Mouse (Mus musculus): ENCODE measurements around the gene Wasl. TPM values are rescaled to one million over a fixed set of nuclear protein-coding genes. Genes with fewer than 3 reads are reported as not detected.

Gene Wasl
- polyA plus RNA-seq, 1 experiment from 2014 or later: 76.6 TPM

DNA sequence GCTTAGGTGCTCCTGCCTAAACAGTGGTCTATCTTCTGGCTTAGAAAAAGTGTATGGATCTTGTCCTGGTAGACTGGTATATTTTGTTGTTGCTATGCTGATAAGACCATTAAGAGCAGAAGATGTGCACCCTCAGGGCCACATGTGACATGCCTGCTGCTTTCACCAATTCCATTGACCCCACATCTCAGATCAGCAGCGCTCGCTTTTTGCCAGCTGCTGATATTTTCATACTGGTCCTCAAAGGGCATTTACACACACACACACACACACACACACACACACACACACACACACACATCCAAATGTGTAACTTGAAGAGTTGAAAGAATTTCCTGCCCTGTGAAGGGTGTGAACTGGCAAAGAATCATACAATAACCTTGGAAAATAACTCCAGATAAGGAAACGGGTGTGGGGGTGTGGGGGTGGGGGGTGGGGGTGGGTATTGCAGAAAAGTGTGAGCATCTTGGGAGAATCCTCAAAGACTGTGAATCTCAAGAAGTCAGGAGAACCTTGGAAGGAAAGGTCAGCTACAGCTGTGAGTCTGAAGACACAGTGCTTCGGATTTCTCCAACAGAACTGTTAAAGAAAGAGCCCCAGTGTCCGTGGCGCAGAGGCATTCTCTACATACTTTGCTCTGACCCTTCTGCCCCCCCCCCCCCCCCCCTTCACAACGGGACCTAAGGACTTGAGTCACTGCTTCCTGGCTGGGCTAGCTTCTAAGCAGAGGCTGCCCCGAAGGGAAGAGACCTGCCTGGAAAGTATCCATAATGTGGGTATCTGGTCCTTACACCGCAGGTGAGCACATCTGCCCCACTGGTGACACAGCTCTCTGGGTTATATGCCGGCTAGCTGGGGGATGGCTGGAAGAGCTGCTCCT, 79.1 kb downstream of the Wasl start:
- WGBS: 43% methylated on average over 10 of the region's 10 CpGs
- no peak overlapping the region for H3K4me2 ChIP-seq (ENCODE audit: low read depth, low read length)
- H3K27ac ChIP-seq (ENCODE audit: low read length): peak overlapping the region; percentile 57

DNA sequence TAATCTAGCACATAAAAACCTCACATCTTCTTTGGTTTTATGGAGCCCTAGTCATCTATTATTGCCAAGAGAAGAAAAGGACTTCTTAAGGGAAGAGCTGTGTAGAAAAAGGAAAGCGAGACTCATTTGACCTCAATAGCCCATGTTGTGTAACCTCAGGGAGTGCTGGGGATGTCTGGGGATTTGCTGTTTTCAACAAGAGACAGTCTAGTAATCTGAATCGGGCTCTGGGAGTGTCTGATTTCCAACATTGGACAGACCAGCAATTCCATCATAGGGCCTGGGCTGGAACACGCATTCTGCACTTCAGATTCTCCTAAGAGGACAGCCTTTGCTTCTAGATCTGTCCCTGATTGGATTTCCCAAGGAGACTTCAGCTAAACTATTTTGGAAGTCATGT, 81.4 kb downstream of the Wasl start:
- 77% methylated on average over 3 of the region's 3 CpGs for WGBS
- H3K27me3 ChIP-seq (replicated peaks; ENCODE audit: control insufficient read depth, insufficient read depth, low read length): no peaks in the 10 kb centered on the region
- H3K4me2 ChIP-seq (ENCODE audit: low read depth, low read length): no peak overlapping the region
- H3K4me3 ChIP-seq (ENCODE audit: low read length): no peak overlapping the region
- no peaks in the 10 kb centered on the region for H3K36me3 ChIP-seq (ENCODE audit: control insufficient read depth, insufficient read depth, low read length)
- H3K27ac ChIP-seq (ENCODE audit: low read length): no peak overlapping the region
- no peak overlapping the region for H3K9ac ChIP-seq (ENCODE audit: low read depth, low read length)
- ATAC-seq: no peak
- H3K4me1 ChIP-seq (ENCODE audit: control insufficient read depth, insufficient read depth, low read length): no peaks in the 10 kb centered on the region
- no peaks in the 10 kb centered on the region for H3K9me3 ChIP-seq (ENCODE audit: control insufficient read depth, low read length)

More for the DNA sequence above, 79.1 kb downstream of the Wasl start:
- no peaks in the 10 kb centered on the region for H3K9me3 ChIP-seq (ENCODE audit: control insufficient read depth, low read length)
- H3K27me3 ChIP-seq (replicated peaks; ENCODE audit: control insufficient read depth, insufficient read depth, low read length): no peaks in the 10 kb centered on the region
- no peaks in the 10 kb centered on the region for H3K36me3 ChIP-seq (ENCODE audit: control insufficient read depth, insufficient read depth, low read length)
- no peak overlapping the region for H3K4me3 ChIP-seq (ENCODE audit: low read length)
- ATAC-seq: peak; percentile 42
- no peak overlapping the region for H3K9ac ChIP-seq (ENCODE audit: low read depth, low read length)
- H3K4me1 ChIP-seq (ENCODE audit: control insufficient read depth, insufficient read depth, low read length): no peaks in the 10 kb centered on the region

DNA sequence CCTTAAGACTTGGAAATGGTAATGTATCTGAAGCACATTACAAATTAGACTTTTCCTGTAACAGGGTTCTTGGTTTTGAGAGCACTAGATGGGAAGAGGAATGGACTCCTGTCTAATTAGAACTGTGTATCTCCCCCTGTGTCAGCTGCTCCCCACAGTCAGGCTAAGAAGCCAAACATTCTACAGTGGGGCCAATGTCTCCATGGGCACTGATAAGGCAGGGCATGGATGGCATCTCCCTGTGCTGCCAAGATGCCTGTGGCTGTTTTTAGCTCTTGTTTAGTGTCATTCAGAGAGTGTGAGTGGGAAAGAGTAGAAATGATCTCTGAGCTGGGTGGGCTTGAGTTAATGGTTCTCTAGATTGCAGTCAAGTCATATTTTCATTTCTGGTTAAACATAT, 91.5 kb downstream of the Wasl start:
- Histone ChIP-seq H3K27ac (ENCODE audit: low read length) (no peak overlapping the region), H3K4me2 (ENCODE audit: low read depth, low read length) (no peak overlapping the region), H3K4me1 (ENCODE audit: control insufficient read depth, insufficient read depth, low read length) (no peaks in the 10 kb centered on the region), H3K4me3 (ENCODE audit: low read length) (no peak overlapping the region), H3K9me3 (ENCODE audit: control insufficient read depth, low read length) (no peaks in the 10 kb centered on the region), H3K27me3 (replicated peaks; ENCODE audit: control insufficient read depth, insufficient read depth, low read length) (no peaks in the 10 kb centered on the region), H3K9ac (ENCODE audit: low read depth, low read length) (no peak overlapping the region), H3K36me3 (ENCODE audit: control insufficient read depth, insufficient read depth, low read length) (no peaks in the 10 kb centered on the region)
- ATAC-seq: no peak

DNA sequence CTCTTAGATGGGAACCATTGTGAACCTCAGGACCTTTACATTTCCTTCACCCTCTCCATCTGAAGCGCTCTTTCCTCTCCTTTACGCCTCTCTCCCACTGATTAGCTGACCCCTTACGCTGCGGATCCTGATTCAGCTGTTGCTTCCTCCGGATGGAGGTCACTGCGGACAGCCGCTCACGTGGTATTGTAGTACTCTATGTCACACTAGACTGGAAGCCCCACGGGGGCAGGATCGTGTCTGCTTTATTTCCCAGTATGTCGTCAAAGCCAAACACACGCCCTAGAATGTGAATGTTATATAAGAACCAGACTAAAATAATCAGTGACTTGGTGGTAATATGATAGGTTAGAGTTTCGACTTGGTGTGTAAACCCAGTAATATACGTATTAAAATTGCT, 92.4 kb downstream of the Wasl start:
- Histone ChIP-seq H3K9me3 (ENCODE audit: control insufficient read depth, low read length) (no peaks in the 10 kb centered on the region), H3K36me3 (ENCODE audit: control insufficient read depth, insufficient read depth, low read length) (no peaks in the 10 kb centered on the region), H3K9ac (ENCODE audit: low read depth, low read length) (no peak overlapping the region), H3K4me2 (ENCODE audit: low read depth, low read length) (no peak overlapping the region), H3K4me1 (ENCODE audit: control insufficient read depth, insufficient read depth, low read length) (no peaks in the 10 kb centered on the region), H3K4me3 (ENCODE audit: low read length) (no peak overlapping the region), H3K27ac (ENCODE audit: low read length) (no peak overlapping the region), H3K27me3 (replicated peaks; ENCODE audit: control insufficient read depth, insufficient read depth, low read length) (no peaks in the 10 kb centered on the region)
- 83% methylated on average over 14 of the region's 14 CpGs for WGBS
- no peak for ATAC-seq

DNA sequence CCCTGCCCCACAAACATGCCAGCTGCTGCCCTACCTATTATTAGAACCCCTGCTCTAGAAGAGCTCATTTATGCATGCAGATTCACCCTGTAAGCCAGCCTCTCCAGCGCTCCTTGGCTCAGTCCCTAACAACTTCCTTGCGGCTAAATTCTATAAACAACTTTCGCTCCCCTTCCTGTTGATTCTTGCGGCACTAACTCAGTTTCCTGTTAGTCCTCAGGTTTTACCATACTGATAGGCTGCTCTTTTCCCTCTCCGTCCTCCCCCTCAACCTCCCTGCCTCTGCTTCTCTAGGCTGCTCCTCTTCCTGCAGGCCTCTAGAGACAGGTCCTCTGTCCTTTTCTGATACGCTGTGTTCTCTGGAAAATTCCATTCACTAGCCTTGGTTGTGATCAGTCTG, 93.7 kb downstream of the Wasl start:
- H3K9ac ChIP-seq (ENCODE audit: low read depth, low read length): no peak overlapping the region
- no peaks in the 10 kb centered on the region for H3K36me3 ChIP-seq (ENCODE audit: control insufficient read depth, insufficient read depth, low read length)
- H3K27ac ChIP-seq (ENCODE audit: low read length): no peak overlapping the region
- WGBS: 63% methylated on average over 6 of the region's 6 CpGs
- no peak overlapping the region for H3K4me2 ChIP-seq (ENCODE audit: low read depth, low read length)
- H3K9me3 ChIP-seq (ENCODE audit: control insufficient read depth, low read length): no peaks in the 10 kb centered on the region
- no peak overlapping the region for H3K4me3 ChIP-seq (ENCODE audit: low read length)
- no peaks in the 10 kb centered on the region for H3K4me1 ChIP-seq (ENCODE audit: control insufficient read depth, insufficient read depth, low read length)
- peak; percentile 53 for ATAC-seq
- H3K27me3 ChIP-seq (replicated peaks; ENCODE audit: control insufficient read depth, insufficient read depth, low read length): no peaks in the 10 kb centered on the region

DNA sequence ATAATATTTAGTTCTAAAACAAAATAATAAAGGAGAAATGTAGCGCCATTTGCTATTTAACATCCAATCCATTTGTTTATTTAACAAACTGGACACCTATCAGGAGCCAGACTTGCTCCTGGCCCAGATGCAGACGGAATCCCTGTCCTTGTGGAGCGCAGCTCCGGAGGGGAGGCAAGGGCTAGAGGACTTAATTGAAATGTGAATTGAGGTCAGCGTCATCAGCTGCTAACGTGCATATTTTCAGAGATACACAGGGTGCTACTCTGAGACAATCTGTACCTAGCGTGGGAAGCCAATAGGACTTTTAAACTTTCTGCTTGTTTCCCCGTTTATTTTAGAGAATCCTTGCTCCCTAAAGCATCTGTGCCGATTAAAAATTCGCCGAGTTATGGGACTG, 94.5 kb downstream of the Wasl start:
- H3K4me3 ChIP-seq (ENCODE audit: low read length): no peak overlapping the region
- WGBS: 74% methylated on average over 11 of the region's 11 CpGs
- no peaks in the 10 kb centered on the region for H3K9me3 ChIP-seq (ENCODE audit: control insufficient read depth, low read length)
- no peak overlapping the region for H3K9ac ChIP-seq (ENCODE audit: low read depth, low read length)
- H3K27me3 ChIP-seq (replicated peaks; ENCODE audit: control insufficient read depth, insufficient read depth, low read length): no peaks in the 10 kb centered on the region
- H3K27ac ChIP-seq (ENCODE audit: low read length): no peak overlapping the region
- H3K4me2 ChIP-seq (ENCODE audit: low read depth, low read length): no peak overlapping the region
- ATAC-seq: no peak
- no peaks in the 10 kb centered on the region for H3K4me1 ChIP-seq (ENCODE audit: control insufficient read depth, insufficient read depth, low read length)
- no peaks in the 10 kb centered on the region for H3K36me3 ChIP-seq (ENCODE audit: control insufficient read depth, insufficient read depth, low read length)

DNA sequence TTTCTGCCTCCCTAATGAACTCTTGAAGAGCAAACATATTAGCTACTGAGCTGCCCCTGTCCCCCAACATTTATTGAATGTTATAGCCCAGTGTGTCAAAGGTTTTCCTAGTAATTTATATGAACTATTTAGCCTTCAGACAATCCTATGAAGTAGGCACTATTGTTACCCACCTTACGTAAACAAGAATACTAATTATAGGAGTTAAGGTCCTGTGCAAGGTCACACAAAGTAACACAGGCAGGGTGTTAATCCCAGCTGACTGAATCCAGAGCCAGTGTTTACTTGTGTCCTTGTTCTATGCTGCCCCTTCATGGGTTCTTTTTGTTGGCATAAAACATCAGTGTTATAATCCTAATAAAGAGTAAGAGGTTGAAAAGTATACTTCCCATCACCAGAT, 95.1 kb downstream of the Wasl start:
- ATAC-seq: no peak
- H3K4me1 ChIP-seq (ENCODE audit: control insufficient read depth, insufficient read depth, low read length): no peaks in the 10 kb centered on the region
- no peak overlapping the region for H3K27ac ChIP-seq (ENCODE audit: low read length)
- no peak overlapping the region for H3K4me2 ChIP-seq (ENCODE audit: low read depth, low read length)
- 72% methylated on average over 1 of the region's 1 CpGs for WGBS
- no peaks in the 10 kb centered on the region for H3K36me3 ChIP-seq (ENCODE audit: control insufficient read depth, insufficient read depth, low read length)
- H3K9ac ChIP-seq (ENCODE audit: low read depth, low read length): no peak overlapping the region
- no peaks in the 10 kb centered on the region for H3K9me3 ChIP-seq (ENCODE audit: control insufficient read depth, low read length)
- H3K27me3 ChIP-seq (replicated peaks; ENCODE audit: control insufficient read depth, insufficient read depth, low read length): no peaks in the 10 kb centered on the region
- no peak overlapping the region for H3K4me3 ChIP-seq (ENCODE audit: low read length)

DNA sequence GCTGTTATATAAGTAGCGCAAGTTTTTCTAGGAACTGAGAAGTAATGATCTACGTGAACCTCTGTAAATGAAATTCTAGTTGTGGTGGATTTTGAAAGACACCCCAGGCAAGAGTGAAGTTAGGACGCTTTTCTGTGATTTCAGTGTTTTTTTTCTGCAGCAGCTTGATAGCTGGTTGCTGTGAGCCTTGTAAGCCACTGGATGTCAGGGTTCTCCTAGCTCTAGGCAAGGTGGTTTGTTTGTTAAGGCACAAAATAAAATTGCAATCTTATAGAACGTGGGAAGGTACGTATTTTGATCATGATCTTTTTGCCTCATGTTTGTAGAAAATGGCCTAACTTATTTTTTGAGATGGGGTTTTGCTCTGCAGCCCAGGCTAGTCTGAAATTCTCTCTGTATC, 95.8 kb downstream of the Wasl start:
- ATAC-seq: no peak
- no peaks in the 10 kb centered on the region for H3K27me3 ChIP-seq (replicated peaks; ENCODE audit: control insufficient read depth, insufficient read depth, low read length)
- H3K9ac ChIP-seq (ENCODE audit: low read depth, low read length): no peak overlapping the region
- no peaks in the 10 kb centered on the region for H3K36me3 ChIP-seq (ENCODE audit: control insufficient read depth, insufficient read depth, low read length)
- H3K9me3 ChIP-seq (ENCODE audit: control insufficient read depth, low read length): no peaks in the 10 kb centered on the region
- 88% methylated on average over 5 of the region's 5 CpGs for WGBS
- H3K4me2 ChIP-seq (ENCODE audit: low read depth, low read length): no peak overlapping the region
- no peaks in the 10 kb centered on the region for H3K4me1 ChIP-seq (ENCODE audit: control insufficient read depth, insufficient read depth, low read length)
- no peak overlapping the region for H3K4me3 ChIP-seq (ENCODE audit: low read length)
- H3K27ac ChIP-seq (ENCODE audit: low read length): no peak overlapping the region

DNA sequence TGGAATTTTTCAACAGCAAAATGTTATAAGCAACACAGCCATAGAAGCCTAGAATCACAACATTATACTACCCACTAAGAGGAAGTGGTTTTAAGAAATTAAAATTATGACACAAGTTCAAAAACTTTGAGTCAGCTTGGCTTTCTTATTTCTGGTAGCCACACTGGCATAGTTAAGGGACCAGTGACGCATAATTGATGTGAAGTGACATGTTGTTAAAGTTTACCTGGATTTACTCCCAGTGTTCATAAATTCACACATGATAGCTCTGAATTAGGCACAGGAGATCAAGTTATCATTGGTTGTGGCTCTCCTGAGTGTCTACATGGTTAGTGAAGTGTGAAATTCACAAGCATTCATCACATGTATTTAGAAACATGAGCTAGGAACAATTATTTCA, 99.9 kb downstream of the Wasl start:
- no peak overlapping the region for H3K4me3 ChIP-seq (ENCODE audit: low read length)
- H3K27ac ChIP-seq (ENCODE audit: low read length): no peak overlapping the region
- WGBS: 90% methylated on average over 1 of the region's 1 CpGs
- H3K4me2 ChIP-seq (ENCODE audit: low read depth, low read length): no peak overlapping the region
- no peaks in the 10 kb centered on the region for H3K27me3 ChIP-seq (replicated peaks; ENCODE audit: control insufficient read depth, insufficient read depth, low read length)
- no peaks in the 10 kb centered on the region for H3K9me3 ChIP-seq (ENCODE audit: control insufficient read depth, low read length)
- H3K36me3 ChIP-seq (ENCODE audit: control insufficient read depth, insufficient read depth, low read length): no peaks in the 10 kb centered on the region
- H3K9ac ChIP-seq (ENCODE audit: low read depth, low read length): no peak overlapping the region
- ATAC-seq: no peak
- H3K4me1 ChIP-seq (ENCODE audit: control insufficient read depth, insufficient read depth, low read length): no peaks in the 10 kb centered on the region

DNA sequence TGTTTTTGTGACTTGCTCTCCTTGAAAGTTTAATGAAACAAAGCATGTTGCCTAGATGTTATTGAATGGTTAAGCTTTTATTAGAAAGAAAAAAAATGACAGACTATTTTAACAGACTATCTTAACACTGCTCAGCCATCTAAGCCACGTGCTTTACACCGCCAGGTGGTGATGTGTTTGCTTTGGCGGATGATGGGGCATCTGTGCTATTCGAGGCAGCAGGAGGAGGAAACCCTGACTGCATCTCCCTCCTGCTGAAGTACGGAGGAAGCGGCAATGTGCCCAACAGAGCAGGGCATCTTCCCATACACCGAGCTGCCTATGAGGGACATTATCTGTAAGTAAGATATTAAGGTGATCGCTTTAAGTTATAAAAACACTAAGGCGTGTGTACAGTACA, 100.7 kb downstream of the Wasl start:
- WGBS: 68% methylated on average over 9 of the region's 9 CpGs
- H3K9me3 ChIP-seq (ENCODE audit: control insufficient read depth, low read length): no peaks in the 10 kb centered on the region
- ATAC-seq: no peak

More for the DNA sequence above, 100.7 kb downstream of the Wasl start:
- Histone ChIP-seq H3K27ac (ENCODE audit: low read length) (no peak overlapping the region), H3K4me2 (ENCODE audit: low read depth, low read length) (no peak overlapping the region), H3K4me3 (ENCODE audit: low read length) (no peak overlapping the region), H3K9ac (ENCODE audit: low read depth, low read length) (no peak overlapping the region), H3K27me3 (replicated peaks; ENCODE audit: control insufficient read depth, insufficient read depth, low read length) (no peaks in the 10 kb centered on the region), H3K36me3 (ENCODE audit: control insufficient read depth, insufficient read depth, low read length) (no peaks in the 10 kb centered on the region), H3K4me1 (ENCODE audit: control insufficient read depth, insufficient read depth, low read length) (no peaks in the 10 kb centered on the region)
